Mouse (Mus musculus) cerebellum, adult 2 months (tissue): Measurements from ENCODE around the gene Capn5.

Experiments used
- CTCF ChIP-seq: fragments of 200-500 bp; IDR thresholded peaks from 2 replicates; pipeline ENCODE4 v1.5.1; 2011; ENCODE audit warnings: low read depth, mild to moderate bottlenecking, control low read depth, low read length, moderate library complexity, borderline replicate concordance; ENCODE audit not compliant: insufficient read depth
- POLR2A ChIP-seq: fragments of 200-500 bp; IDR thresholded peaks from 2 replicates; pipeline ENCODE4 v1.6.1; 2011; ENCODE audit warnings: low read length, control low read depth, borderline replicate concordance; ENCODE audit not compliant: insufficient read depth

- peak; percentile 67; the same call in 1 of the 2 replicates for TF ChIP-seq CTCF
- TF ChIP-seq POLR2A, result no peak
Observed at GRCm38 (mm10) chr7:98193515-98194025, 15.5 kb upstream of the Capn5 start.
